In the genomic region with DNA sequence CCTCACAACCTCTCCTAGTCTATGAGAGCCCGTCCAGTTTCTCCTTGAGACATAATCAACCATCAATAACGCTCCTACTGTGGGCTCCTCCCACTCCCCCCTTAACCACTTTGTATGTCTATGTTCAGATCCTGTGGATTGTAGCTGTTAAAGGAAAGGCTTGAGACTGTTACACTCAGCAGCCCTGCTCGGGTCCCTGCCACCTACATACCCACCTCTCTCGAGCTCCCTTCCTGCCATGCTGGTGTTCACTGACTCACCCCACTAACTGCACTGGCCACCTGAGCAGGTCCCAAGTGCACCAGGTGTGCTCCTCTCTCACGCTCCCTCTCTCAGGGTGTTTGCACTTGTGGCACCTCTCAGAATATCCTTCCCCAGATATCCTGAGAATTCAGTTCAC, we compare ENCODE assay signal across 15 mouse cellular contexts.
"Had no signal": no experiment of that assay in that cellular context is flagged by ENCODE, and none has a peak within 500 bp of the region (broad histone marks: within the 10 kb centered on the region; RNA-seq: fewer than 3 reads in every experiment).

No protein-coding gene starts in this region.

- ATAC-seq: midbrain, embryonic 16.5 days had no signal

- H3K36me3 ChIP-seq: limb, embryonic 13.5 days; midbrain, embryonic 12.5 days; neural tube, embryonic 13.5 days had no signal

- H3K4me2 ChIP-seq: limb, embryonic 13.5 days; midbrain, embryonic 12.5 days; neural tube, embryonic 13.5 days had no signal

- H3K4me3 ChIP-seq: layer of hippocampus, adult 2 months; limb, embryonic 13.5 days; midbrain, embryonic 12.5 days; neural tube, embryonic 13.5 days had no signal

- DNase-seq: kidney, adult 18-20 months; kidney, postnatal 10 days; kidney, postnatal 4 days; lung, adult 18-20 months; lung, postnatal 36 days; retina, postnatal 1 day; right cerebral cortex, postnatal 4 days; spleen, adult 18-20 months; thymus, adult 2 months; thymus, postnatal 25 days had no signal

- H3K9me3 ChIP-seq: limb, embryonic 13.5 days; midbrain, embryonic 12.5 days; neural tube, embryonic 13.5 days had no signal

- H3K9ac ChIP-seq: limb, embryonic 13.5 days; midbrain, embryonic 12.5 days; neural tube, embryonic 13.5 days had no signal

- H3K4me1 ChIP-seq: neural tube, embryonic 13.5 days had no signal

- H3K27ac ChIP-seq: layer of hippocampus, adult 2 months; limb, embryonic 13.5 days; midbrain, embryonic 12.5 days; neural tube, embryonic 13.5 days had no signal

- H3K27me3 ChIP-seq: limb, embryonic 13.5 days; midbrain, embryonic 12.5 days; neural tube, embryonic 13.5 days had no signal
